Mouse (Mus musculus): ENCODE data around the gene Myo5a. TPM values are rescaled to one million over a fixed set of nuclear protein-coding genes. Genes with fewer than 3 reads are reported as not detected.
"Not testable (repeated sequence)": the region's sequence is repeated elsewhere in the genome, so short reads cannot be mapped to it uniquely, and the experiment has no call there.

The Myo5a gene
- polyA plus RNA-seq, 1 experiment from 2014 or later: 3.9 TPM

DNA sequence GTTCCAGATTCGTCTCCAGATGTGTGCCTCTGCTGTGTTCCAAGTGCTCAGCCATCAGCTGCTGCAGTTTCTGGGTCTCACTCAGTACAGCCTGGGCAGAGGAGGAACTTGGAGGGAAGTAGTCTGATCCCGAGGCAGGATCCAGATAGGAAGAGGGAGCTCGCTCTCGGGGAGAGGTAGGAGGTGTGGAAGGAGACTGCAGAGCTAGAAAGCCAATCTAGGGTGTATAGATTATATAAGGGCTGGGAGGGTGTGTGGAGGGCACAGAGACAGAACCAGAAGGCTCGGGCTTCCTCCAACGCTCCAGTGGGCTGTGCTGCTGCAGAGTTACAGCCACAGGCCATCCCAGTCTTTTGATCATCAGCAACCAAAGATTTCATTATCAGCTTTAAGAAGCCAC is 172.2 kb downstream of the Myo5a start:
- Histone ChIP-seq H3K27ac (no peak overlapping the region), H3K9me3 (replicated peaks) (no peaks in the 10 kb centered on the region), H3K9ac (no peak overlapping the region), H3K4me3 (no peak overlapping the region), H3K4me1 (no peaks in the 10 kb centered on the region), H3K36me3 (no peaks in the 10 kb centered on the region), H3K4me2 (no peak overlapping the region), H3K27me3 (replicated peaks) (no peaks in the 10 kb centered on the region)
- no peak for ATAC-seq
- 53% methylated on average over 6 of the region's 6 CpGs for WGBS (ENCODE audit: insufficient replicate concordance)

DNA sequence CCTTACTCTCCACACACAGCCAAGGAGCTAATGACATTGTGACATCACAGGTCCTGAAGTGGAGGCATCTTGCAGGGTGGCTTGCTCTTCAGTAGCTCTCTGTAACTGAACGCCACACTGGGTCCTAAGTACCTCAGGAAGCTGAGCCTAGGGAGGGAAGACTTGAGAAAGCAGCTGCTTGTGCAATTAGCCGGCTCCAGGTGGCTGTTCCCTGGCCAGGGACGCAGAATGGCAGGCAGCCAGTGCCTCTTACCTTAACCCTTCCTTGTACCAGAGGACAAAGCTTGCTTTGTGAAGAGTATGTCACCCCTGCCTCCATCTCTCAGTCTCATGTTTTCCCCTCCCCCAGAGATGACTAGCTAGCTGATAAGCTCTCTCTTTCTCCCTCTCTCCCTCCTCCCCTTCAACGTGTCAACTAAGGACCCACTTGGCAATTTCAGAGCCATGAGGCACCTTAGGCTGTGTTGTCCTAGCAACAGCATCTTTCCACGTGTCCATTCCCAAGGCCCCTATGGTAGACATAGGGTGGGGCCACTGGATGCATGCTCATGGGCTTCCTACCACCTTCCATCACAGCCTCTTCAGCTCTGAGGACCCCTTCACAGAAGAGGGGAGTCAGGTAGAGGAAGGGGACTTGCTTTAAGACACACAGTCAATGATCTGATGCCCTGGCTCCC is 173.1 kb downstream of the Myo5a start:
- 32% methylated on average over 5 of the region's 5 CpGs for WGBS (ENCODE audit: insufficient replicate concordance)
- no peak overlapping the region for H3K4me3 ChIP-seq
- H3K9ac ChIP-seq: no peak overlapping the region
- H3K4me2 ChIP-seq: no peak overlapping the region
- H3K4me1 ChIP-seq: no peaks in the 10 kb centered on the region
- no peaks in the 10 kb centered on the region for H3K27me3 ChIP-seq (replicated peaks)
- H3K27ac ChIP-seq: no peak overlapping the region
- no peaks in the 10 kb centered on the region for H3K36me3 ChIP-seq
- no peaks in the 10 kb centered on the region for H3K9me3 ChIP-seq (replicated peaks)
- ATAC-seq: no peak

DNA sequence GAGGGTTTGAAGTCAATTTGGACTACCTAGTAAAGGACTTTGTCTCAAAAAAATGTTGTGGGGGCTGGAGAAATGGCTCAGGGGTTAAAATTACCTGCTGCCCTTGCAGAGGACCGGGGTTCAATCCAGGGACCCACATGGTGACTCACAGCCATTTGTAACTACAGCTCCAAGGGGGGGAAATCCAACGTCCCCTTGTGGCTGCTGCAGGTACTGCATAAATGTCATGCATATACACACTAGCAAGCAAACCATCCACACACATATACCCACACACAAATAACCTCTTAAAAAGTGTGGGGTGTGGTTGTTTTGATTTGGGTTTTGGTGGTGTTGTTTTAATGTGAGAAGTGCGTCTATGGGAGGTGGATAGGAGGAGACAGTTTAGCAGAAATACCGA is 173.7 kb downstream of the Myo5a start:
- Histone ChIP-seq H3K4me2 (no peak overlapping the region), H3K4me3 (no peak overlapping the region), H3K36me3 (no peaks in the 10 kb centered on the region), H3K27ac (no peak overlapping the region), H3K27me3 (replicated peaks) (no peaks in the 10 kb centered on the region), H3K9ac (no peak overlapping the region), H3K9me3 (replicated peaks) (no peaks in the 10 kb centered on the region), H3K4me1 (no peaks in the 10 kb centered on the region)
- WGBS (ENCODE audit: insufficient replicate concordance): 59% methylated on average over 4 of the region's 4 CpGs
- ATAC-seq: no peak

DNA sequence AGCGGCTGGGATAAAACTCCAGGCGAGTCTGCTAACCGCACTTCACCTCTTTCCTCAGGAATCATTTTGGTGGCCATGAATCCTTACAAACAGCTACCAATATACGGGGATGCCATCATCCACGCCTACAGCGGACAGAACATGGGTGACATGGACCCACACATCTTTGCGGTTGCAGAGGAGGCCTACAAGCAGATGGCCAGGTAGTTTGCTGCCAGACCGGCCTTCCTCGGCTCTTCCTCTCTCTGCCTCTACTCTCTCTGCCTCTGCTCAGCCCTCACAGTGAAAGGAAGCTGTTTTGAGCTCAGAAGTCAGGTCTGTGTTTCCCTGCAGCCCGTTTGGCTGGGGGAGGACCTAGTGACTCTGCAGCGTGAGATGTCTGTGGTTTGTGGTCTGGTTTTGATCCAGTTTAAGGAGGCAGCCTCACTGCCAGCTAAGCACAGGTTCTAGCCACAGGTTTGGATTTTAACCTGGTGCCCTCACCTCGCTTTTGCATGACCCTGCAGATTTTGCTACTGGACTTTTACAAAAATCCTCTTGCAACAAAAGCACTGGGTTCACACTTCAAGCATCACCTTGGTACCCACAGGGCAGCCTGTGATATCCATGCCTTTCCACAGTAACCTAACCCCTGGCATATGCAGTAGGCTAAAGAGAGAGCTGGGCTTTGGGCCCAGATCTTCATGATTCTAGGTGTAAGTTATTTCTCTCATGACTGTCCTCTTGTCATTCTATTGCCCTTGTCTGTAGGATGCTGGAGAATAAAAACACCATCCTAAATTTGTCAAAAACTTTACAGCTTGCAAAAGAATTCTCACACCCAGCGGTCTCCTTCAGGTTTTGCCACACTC is 175.5 kb downstream of the Myo5a start:
- H3K4me2 ChIP-seq: no peak overlapping the region

DNA sequence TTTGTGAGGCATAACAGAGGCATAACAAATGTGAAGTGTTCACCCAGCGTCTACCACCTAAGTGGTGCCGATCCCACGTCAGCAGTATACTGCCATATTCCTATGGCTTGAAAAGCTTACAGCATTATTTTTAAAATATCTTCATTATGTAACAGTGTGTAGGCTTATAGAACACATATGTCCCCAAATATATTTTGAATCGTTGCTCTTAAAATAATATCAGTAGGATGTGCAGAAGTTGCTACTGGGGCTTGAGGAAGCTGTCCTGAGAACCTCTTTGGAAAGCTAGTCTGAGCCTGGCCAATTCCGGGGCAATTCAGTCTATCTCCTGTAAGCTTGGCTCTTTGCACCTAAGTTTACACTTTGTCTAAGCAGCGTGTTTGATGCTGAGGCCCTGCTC is 177.1 kb downstream of the Myo5a start:
- Histone ChIP-seq H3K27me3 (replicated peaks) (no peaks in the 10 kb centered on the region), H3K36me3 (no peaks in the 10 kb centered on the region), H3K4me1 (no peaks in the 10 kb centered on the region), H3K9me3 (replicated peaks) (no peaks in the 10 kb centered on the region), H3K4me2 (no peak overlapping the region), H3K9ac (no peak overlapping the region), H3K4me3 (no peak overlapping the region), H3K27ac (no peak overlapping the region)
- no peak for ATAC-seq
- WGBS (ENCODE audit: insufficient replicate concordance): 78% methylated on average over 6 of the region's 6 CpGs

More for the DNA sequence above, 175.5 kb downstream of the Myo5a start:
- no peaks in the 10 kb centered on the region for H3K9me3 ChIP-seq (replicated peaks)
- 56% methylated on average over 13 of the region's 13 CpGs for WGBS (ENCODE audit: insufficient replicate concordance)
- H3K27ac ChIP-seq: no peak overlapping the region
- H3K36me3 ChIP-seq: no peaks in the 10 kb centered on the region
- H3K9ac ChIP-seq: no peak overlapping the region
- no peaks in the 10 kb centered on the region for H3K27me3 ChIP-seq (replicated peaks)
- ATAC-seq: no peak
- H3K4me1 ChIP-seq: no peaks in the 10 kb centered on the region
- H3K4me3 ChIP-seq: no peak overlapping the region

DNA sequence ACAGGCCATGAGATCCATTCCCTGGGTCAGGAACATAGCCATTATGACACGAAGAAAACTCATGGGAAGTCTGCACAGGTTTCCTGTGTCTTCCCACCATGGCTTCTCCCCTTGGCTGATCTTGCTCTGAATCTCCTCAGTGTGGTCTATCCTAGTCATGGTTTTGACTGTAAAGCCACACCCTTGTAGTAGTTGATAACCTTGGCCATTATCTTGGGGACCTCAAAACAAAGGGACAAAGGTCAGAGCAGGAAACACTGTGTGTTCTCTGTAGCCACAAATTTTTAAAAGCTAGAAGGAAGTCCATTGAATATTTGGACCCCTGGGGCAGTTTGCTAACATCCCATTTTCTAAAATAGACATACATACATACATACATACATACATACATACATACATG is 177.5 kb downstream of the Myo5a start:
- 26% methylated on average over 1 of the region's 1 CpGs for WGBS (ENCODE audit: insufficient replicate concordance)
- Histone ChIP-seq H3K27ac (no peak overlapping the region), H3K4me2 (no peak overlapping the region), H3K27me3 (replicated peaks) (no peaks in the 10 kb centered on the region), H3K9me3 (replicated peaks) (no peaks in the 10 kb centered on the region), H3K9ac (no peak overlapping the region), H3K4me1 (no peaks in the 10 kb centered on the region), H3K36me3 (no peaks in the 10 kb centered on the region), H3K4me3 (no peak overlapping the region)
- ATAC-seq: no peak

DNA sequence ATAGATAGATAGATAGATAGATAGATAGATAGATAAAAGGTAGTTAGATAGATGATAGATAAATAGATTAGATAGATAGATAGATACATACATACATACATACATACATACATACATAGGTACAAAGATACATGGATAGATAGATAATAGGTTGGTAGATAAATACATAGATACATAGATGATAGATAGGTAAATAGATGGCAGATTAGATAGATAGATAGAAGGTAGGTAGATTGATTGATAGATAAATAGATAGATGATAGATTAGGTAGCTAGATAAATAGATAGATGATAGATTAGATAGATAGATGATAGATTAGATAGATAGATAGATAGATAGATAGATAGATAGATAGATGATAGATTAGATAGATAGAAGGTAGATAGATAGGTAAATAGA is 178.1 kb downstream of the Myo5a start:
- ATAC-seq: no peak
- Histone ChIP-seq H3K27ac (no peak overlapping the region), H3K27me3 (replicated peaks) (no peaks in the 10 kb centered on the region), H3K9me3 (replicated peaks) (no peaks in the 10 kb centered on the region), H3K4me1 (peaks cover 3% of the 10 kb centered on the region; the same call in 1 of the 2 replicates), H3K4me3 (no peak overlapping the region), H3K9ac (no peak overlapping the region), H3K36me3 (no peaks in the 10 kb centered on the region), H3K4me2 (no peak overlapping the region)

DNA sequence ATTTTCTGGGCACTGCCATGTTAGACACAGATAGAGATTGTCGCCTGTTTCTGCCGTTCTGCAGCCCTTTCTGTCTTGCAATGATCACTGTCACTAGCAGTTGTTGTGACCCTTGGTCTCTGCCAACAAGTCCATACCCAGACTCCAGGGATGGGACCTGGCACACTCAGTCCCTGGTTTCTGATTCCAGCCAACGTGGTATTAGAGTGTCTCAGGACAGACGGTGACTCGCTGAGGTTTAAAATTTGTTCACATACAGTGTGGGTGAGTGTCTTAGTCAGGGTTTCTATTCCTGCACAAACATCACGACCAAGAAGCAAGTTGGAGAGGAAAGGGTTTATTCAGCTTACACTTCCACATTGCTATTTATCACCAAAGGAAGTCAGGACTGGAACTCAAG is 182.3 kb downstream of the Myo5a start:
- H3K27ac ChIP-seq; H3K4me3 ChIP-seq; ATAC-seq; H3K9me3 ChIP-seq (replicated peaks); H3K27me3 ChIP-seq (replicated peaks); H3K36me3 ChIP-seq; H3K4me2 ChIP-seq; H3K9ac ChIP-seq: not testable (repeated sequence)
- WGBS (ENCODE audit: insufficient replicate concordance): 50% methylated on average over 6 of the region's 6 CpGs
- peaks cover 15% of the 10 kb centered on the region for H3K4me1 ChIP-seq

DNA sequence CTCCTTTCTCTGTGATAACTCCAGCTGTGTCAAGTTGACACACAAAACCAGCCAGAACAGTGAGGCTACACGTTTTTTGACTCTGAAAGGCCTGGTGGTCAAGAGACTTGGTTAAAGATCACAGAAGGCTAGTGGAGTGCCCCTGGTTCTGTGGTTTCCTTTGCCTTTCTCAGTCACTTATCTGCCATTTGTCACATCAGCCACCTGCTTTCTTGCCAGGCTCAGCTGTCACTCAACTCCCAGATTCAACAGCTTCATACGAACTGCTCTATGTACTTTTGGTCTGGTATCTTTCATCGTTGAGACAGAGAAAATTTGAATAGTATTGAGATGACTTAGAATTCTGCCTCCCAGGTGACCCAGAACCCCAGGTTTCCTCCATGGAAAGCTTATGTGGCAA is 183.0 kb downstream of the Myo5a start:
- peaks cover 15% of the 10 kb centered on the region for H3K4me1 ChIP-seq
- no peak overlapping the region for H3K27ac ChIP-seq
- 11% methylated on average over 3 of the region's 3 CpGs for WGBS (ENCODE audit: insufficient replicate concordance)
- H3K4me3 ChIP-seq: no peak overlapping the region
- H3K27me3 ChIP-seq (replicated peaks): no peaks in the 10 kb centered on the region; the same call in 1 of the 2 replicates
- no peak overlapping the region for H3K9ac ChIP-seq
- H3K36me3 ChIP-seq: no peaks in the 10 kb centered on the region
- H3K9me3 ChIP-seq (replicated peaks): no peaks in the 10 kb centered on the region
- no peak overlapping the region for H3K4me2 ChIP-seq
- ATAC-seq: no peak

DNA sequence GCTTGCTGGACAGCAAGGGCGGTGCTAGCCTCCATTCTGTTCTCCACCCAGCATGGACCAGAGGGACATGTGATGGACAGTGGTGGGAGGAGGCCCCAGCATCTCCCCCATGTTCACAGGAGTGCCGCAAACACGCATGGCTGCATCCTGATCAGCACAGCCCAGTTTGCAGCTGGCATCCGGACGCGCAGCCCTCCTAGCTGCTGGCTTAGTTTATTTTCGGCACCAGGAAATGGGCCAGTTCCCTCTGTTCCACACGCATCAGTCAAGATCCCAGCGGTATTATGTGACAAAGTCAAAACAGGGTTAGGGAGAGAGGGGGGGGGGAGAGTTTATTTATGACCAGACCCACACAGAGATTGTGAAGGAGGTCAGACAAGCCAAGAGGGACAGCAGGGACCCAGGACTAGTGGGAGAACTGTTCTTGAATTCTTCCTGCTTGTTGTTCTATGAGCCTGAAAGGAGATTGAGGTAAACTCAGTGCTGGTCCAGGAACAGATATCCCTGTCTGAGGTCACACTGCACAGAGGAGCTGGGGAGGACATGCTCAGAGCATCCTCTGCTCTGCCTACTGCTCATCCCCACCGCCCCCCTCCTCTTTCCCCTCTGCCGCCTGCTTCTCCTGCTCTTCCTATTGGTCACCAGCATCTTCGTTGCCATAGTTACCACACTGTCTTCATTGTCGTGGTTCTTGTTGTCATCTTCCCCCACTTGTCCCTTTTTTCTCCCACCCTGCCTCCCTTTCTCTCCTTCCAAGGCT is 183.6 kb downstream of the Myo5a start:
- Histone ChIP-seq H3K9ac (no peak overlapping the region), H3K27ac (no peak overlapping the region), H3K4me1 (peaks cover 15% of the 10 kb centered on the region), H3K9me3 (replicated peaks) (no peaks in the 10 kb centered on the region), H3K4me3 (no peak overlapping the region), H3K27me3 (replicated peaks) (no peaks in the 10 kb centered on the region; the same call in 1 of the 2 replicates), H3K4me2 (no peak overlapping the region), H3K36me3 (no peaks in the 10 kb centered on the region)
- 34% methylated on average over 13 of the region's 13 CpGs for WGBS (ENCODE audit: insufficient replicate concordance)
- peak; percentile 44; the same call in 1 of the 2 replicates for ATAC-seq

DNA sequence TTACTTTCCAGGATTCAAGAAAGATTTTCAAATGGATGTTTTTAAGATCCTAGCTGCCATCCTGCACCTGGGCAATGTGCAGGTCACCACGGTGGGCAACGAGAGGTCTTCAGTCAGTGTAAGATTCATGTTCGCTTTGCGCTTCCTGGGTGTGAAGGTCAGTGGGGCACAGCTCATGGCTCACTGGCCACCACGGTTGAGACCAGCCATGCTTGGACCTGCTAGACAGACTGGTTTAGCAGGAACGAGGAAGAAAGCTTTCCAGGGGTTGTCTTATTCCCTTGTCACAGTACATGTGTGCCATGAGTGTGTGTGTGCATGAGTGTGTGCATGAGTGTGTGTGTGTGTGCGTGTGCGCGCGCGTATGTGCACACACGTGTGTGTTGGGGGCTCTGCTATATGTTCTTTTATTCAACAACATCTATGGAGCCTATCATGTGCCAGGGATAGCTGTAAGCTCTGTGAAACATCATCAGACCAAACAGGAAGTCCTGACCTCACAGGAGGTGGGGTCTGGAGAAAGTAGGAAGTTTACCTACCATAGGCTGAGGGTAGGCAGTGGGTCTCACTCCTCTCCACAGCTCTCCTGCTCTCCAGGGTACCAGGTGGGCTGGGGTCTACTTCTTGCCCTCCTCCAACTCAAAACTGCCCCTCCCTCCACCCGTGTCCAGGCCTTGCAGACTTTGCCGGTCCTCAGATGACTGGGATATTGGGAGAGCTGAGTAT is 185.2 kb downstream of the Myo5a start:
- Histone ChIP-seq H3K9me3 (replicated peaks) (no peaks in the 10 kb centered on the region), H3K4me3 (no peak overlapping the region), H3K36me3 (no peaks in the 10 kb centered on the region), H3K4me1 (peaks cover 17% of the 10 kb centered on the region), H3K27ac (no peak overlapping the region), H3K27me3 (replicated peaks) (no peaks in the 10 kb centered on the region; the same call in 1 of the 2 replicates), H3K4me2 (no peak overlapping the region), H3K9ac (no peak overlapping the region)
- ATAC-seq: no peak
- 71% methylated on average over 14 of the region's 14 CpGs for WGBS (ENCODE audit: insufficient replicate concordance)
